In the genomic region with DNA sequence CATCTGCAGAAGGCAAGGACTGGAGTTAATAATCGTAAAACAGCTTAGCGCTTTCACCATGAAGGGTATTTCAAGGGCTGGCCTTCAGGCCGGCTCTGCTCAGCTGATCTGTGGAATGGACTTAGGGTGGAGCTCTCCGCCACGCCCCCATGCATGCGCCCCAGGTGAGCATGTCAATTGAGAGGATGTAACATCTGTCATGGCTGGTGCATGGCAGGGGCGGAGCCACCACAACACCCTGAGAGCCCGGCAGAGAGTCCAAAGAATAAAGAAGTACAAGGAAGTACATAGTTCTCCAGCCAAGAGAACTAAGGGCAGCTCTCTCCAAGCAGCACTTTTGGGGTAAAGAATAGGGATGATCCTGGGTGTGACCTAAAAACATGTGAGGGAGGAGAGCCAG, we compare ENCODE assay signal across 11 mouse cellular contexts. TPM values are rescaled to one million over a fixed set of nuclear protein-coding genes. Genes with fewer than 3 reads are reported as not detected.
DNase-seq lines count a peak whose midpoint lies in the region; ATAC-seq and TF ChIP-seq lines count a peak whose summit lies in the region.
"Had no signal": no experiment of that assay in that cellular context is flagged by ENCODE, and none has a peak within 500 bp of the region (broad histone marks: within the 10 kb centered on the region; RNA-seq: fewer than 3 reads in every experiment).

No protein-coding gene starts in this region.

- no peak for TF ChIP-seq CTCF in kidney, postnatal 0 days (IDR thresholded peaks at IDR 0.05; ENCODE audit: low read depth)

- no peaks in the 10 kb centered on the region for H3K9me3 ChIP-seq in kidney, postnatal 0 days (replicated peaks; ENCODE audit: low read length)
- H3K9me3 ChIP-seq: forebrain, embryonic 15.5 days had no signal

- WGBS in kidney, postnatal 0 days, result 82% methylated on average over 8 of the region's 8 CpGs

- no peak overlapping the region for H3K27ac ChIP-seq in kidney, postnatal 0 days
- H3K27ac ChIP-seq: forebrain, embryonic 15.5 days had no signal

- 0 out of 2 replicates have a peak, but pooled peaks cover 5% of the 10 kb centered on the region for H3K36me3 ChIP-seq in kidney, postnatal 0 days (ENCODE audit: insufficient read depth, low read length)

- H3K4me1 ChIP-seq in kidney, postnatal 0 days (replicated peaks; ENCODE audit: insufficient read depth, low read length), result no peaks in the 10 kb centered on the region
- H3K4me1 ChIP-seq: forebrain, embryonic 15.5 days had no signal

- H3K9ac ChIP-seq in kidney, postnatal 0 days (ENCODE audit: low read depth, low read length), result no peak overlapping the region
- H3K9ac ChIP-seq: forebrain, embryonic 15.5 days; lung, embryonic 14.5 days had no signal

- peak; percentile 15 for ATAC-seq in CD4-positive, CD25-positive, alpha-beta regulatory T cell, adult 4 months
- peak; percentile 52; the same call in 1 of the 2 replicates for ATAC-seq in kidney, postnatal 0 days (replicated peaks; ENCODE audit: low FRiP score, low read depth)
- ATAC-seq: forebrain, embryonic 15.5 days had no signal

- no peaks in the 10 kb centered on the region for H3K27me3 ChIP-seq in kidney, postnatal 0 days (ENCODE audit: insufficient read depth, low read length)
- H3K27me3 ChIP-seq: forebrain, embryonic 15.5 days had no signal

- peak; percentile 94 for DNase-seq in R1 (ENCODE audit: low read depth, low spot score)
- no peak for DNase-seq in kidney, postnatal 0 days (ENCODE audit: low spot score)
- peak; percentile 77 to 79 for DNase-seq in spleen, postnatal 36 days (ENCODE audit: low spot score in 2 of 2)
- DNase-seq in left cerebral cortex, adult 18-20 months (ENCODE audit: low spot score in 2 of 2), result no peak
- DNase-seq in cerebellum, postnatal 36 days, result no peak
- DNase-seq in layer of hippocampus, adult 11-12 months (ENCODE audit: low spot score), result no peak
- DNase-seq: heart, postnatal 10 days; right cerebral cortex, adult 18-20 months had no signal

- no peak overlapping the region for H3K4me3 ChIP-seq in kidney, postnatal 0 days (replicated peaks; ENCODE audit: low read depth, low read length)
- H3K4me3 ChIP-seq: forebrain, embryonic 15.5 days had no signal

- H3K4me2 ChIP-seq in kidney, postnatal 0 days (ENCODE audit: low read length), result no peak overlapping the region
- H3K4me2 ChIP-seq: forebrain, embryonic 15.5 days; lung, embryonic 14.5 days had no signal

RNA-seq across cellular contexts. Expression of gene Rab31, which starts 48.9 kb away (rescaled TPM):
- 1 to 10 TPM; 3.3 to 4.2 TPM for polyA plus RNA-seq in CD4-positive, CD25-positive, alpha-beta regulatory T cell, adult 4 months (2017; shearing (Covaris generic))
- 30.0 and 34.6 TPM in 2 replicates for polyA plus RNA-seq in kidney, postnatal 0 days (2015; fragmentation: Nextera tagmentation; extraction: Ambion mirVana)
- 10 to 100 TPM; 50.2 to 51.1 TPM for total RNA-seq in left cerebral cortex, adult 18-20 months (2021)

RNA-seq across cellular contexts. Expression of gene Ppp4r1, which starts 58.7 kb away (rescaled TPM):
- polyA plus RNA-seq in CD4-positive, CD25-positive, alpha-beta regulatory T cell, adult 4 months (2017; shearing (Covaris generic)), result 10 to 100 TPM; 25.1 to 30.4 TPM
- 32.5 and 35.0 TPM in 2 replicates for polyA plus RNA-seq in kidney, postnatal 0 days (2015; fragmentation: Nextera tagmentation; extraction: Ambion mirVana)
- total RNA-seq in left cerebral cortex, adult 18-20 months (2021), result 10 to 100 TPM; 36.3 to 45.4 TPM

Comparison
In these comparisons a context has a peak if more than half of its experiments do, and no peak if none do; other contexts are left out.
1. DNase-seq: peak in R1 (single experiment) and spleen, postnatal 36 days (2 of 2); none in kidney, postnatal 0 days (single experiment), left cerebral cortex, adult 18-20 months (0 of 2), cerebellum, postnatal 36 days (0 of 2) and layer of hippocampus, adult 11-12 months (single experiment).